Mouse (Mus musculus) ES-CJ7 (cell line): ENCODE data around the gene Efcab1.

Source experiments
- DNase-seq: peaks from one replicate; pipeline ENCODE4 v3.0.0; 2011; ENCODE audit warnings: low read depth, low spot score

Gene Efcab1

DNA sequence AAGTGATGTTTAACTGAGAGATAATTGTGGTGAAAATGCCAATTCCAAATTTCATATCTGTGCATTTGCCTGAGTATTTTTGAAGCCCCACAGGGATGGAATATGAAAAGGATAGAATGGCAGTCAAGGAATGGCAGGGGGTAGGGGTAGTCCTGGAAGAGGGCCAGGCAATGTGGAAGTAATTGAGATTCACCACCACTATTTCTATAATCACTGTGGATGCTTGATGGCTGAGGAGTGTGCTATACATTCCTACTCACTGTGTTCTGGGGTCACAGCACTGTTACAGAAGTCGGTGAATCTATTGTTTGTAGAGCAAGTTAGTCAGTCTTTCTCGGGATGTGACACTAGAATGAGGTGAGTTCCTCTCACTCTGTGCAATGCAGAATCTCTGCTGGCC lies 108.3 kb downstream of the Efcab1 start:
- DNase-seq: no peak
